ENCODE assay signal across 10 mouse cellular contexts in genomic region chr13:119378404-119379037, GRCm38 (mm10). TPM values are rescaled to one million over a fixed set of nuclear protein-coding genes. Genes with fewer than 3 reads are reported as not detected.
DNase-seq lines count a peak whose midpoint lies in the region; ATAC-seq and TF ChIP-seq lines count a peak whose summit lies in the region.
"Had no signal": no experiment of that assay in that cellular context is flagged by ENCODE, and none has a peak within 500 bp of the region (broad histone marks: within the 10 kb centered on the region; RNA-seq: fewer than 3 reads in every experiment).

No protein-coding gene starts in this region.

- no peaks in the 10 kb centered on the region for H3K4me1 ChIP-seq in kidney, postnatal 0 days (replicated peaks; ENCODE audit: insufficient read depth, low read length)
- no peaks in the 10 kb centered on the region for H3K4me1 ChIP-seq in liver, embryonic 11.5 days (replicated peaks; ENCODE audit: control insufficient read depth, insufficient read depth, low read length)
- H3K4me1 ChIP-seq: embryonic facial prominence, embryonic 13.5 days; stomach, embryonic 15.5 days had no signal

- ATAC-seq in kidney, postnatal 0 days (replicated peaks; ENCODE audit: low FRiP score, low read depth), result no peak
- ATAC-seq in liver, embryonic 11.5 days (replicated peaks; ENCODE audit: low FRiP score), result peak; percentile 48

- H3K9ac ChIP-seq in kidney, postnatal 0 days (ENCODE audit: low read depth, low read length), result no peak overlapping the region
- H3K9ac ChIP-seq in liver, embryonic 11.5 days (ENCODE audit: low read depth, low read length), result no peak overlapping the region
- H3K9ac ChIP-seq: embryonic facial prominence, embryonic 13.5 days; stomach, embryonic 15.5 days had no signal

- peaks cover 28% of the 10 kb centered on the region for H3K36me3 ChIP-seq in kidney, postnatal 0 days (ENCODE audit: insufficient read depth, low read length)
- peaks cover 8% of the 10 kb centered on the region; the same call in 1 of the 2 replicates for H3K36me3 ChIP-seq in liver, embryonic 11.5 days (ENCODE audit: control insufficient read depth, insufficient read depth, low read length)

- H3K27me3 ChIP-seq in kidney, postnatal 0 days (ENCODE audit: insufficient read depth, low read length), result no peaks in the 10 kb centered on the region
- H3K27me3 ChIP-seq in liver, embryonic 11.5 days (replicated peaks; ENCODE audit: control insufficient read depth, insufficient read depth, low read length), result no peaks in the 10 kb centered on the region
- H3K27me3 ChIP-seq: embryonic facial prominence, embryonic 13.5 days; stomach, embryonic 15.5 days had no signal

- no peaks in the 10 kb centered on the region for H3K9me3 ChIP-seq in kidney, postnatal 0 days (replicated peaks; ENCODE audit: low read length)
- H3K9me3 ChIP-seq in liver, embryonic 11.5 days (ENCODE audit: control insufficient read depth, low read length), result no peaks in the 10 kb centered on the region
- H3K9me3 ChIP-seq: embryonic facial prominence, embryonic 13.5 days; stomach, embryonic 15.5 days had no signal

- no peak overlapping the region for H3K4me2 ChIP-seq in kidney, postnatal 0 days (ENCODE audit: low read length)
- H3K4me2 ChIP-seq in liver, embryonic 11.5 days, result no peak overlapping the region
- H3K4me2 ChIP-seq: embryonic facial prominence, embryonic 13.5 days; stomach, embryonic 15.5 days had no signal

- no peak overlapping the region for H3K4me3 ChIP-seq in kidney, postnatal 0 days (replicated peaks; ENCODE audit: low read depth, low read length)
- H3K4me3 ChIP-seq in liver, embryonic 11.5 days (ENCODE audit: low read depth, low read length), result no peak overlapping the region
- H3K4me3 ChIP-seq: embryonic facial prominence, embryonic 13.5 days; stomach, embryonic 15.5 days had no signal

- peak; percentile 83 for TF ChIP-seq CTCF in kidney, postnatal 0 days (IDR thresholded peaks at IDR 0.05; ENCODE audit: low read depth)

- DNase-seq in 416B (ENCODE audit: low read depth), result peak; percentile 66
- DNase-seq in ZHBTc4 (ENCODE audit: low read depth, low spot score), result peak; percentile 69
- DNase-seq in cerebellum, postnatal 36 days, result peak; percentile 68 to 73
- peak; percentile 35 to 45 for DNase-seq in gastrocnemius, adult 8-10 months (ENCODE audit: low spot score in 2 of 2)
- DNase-seq in kidney, postnatal 0 days (ENCODE audit: low spot score), result peak; percentile 78
- peak; percentile 52 for DNase-seq in liver, embryonic 11.5 days (ENCODE audit: low spot score)
- peak; percentile 50 to 67 for DNase-seq in natural killer cell, adult 2 months (ENCODE audit: low spot score in 2 of 2)
- peak; percentile 88 for DNase-seq in testis, postnatal 10 days (ENCODE audit: low spot score)

- no peak overlapping the region for H3K27ac ChIP-seq in kidney, postnatal 0 days
- no peak overlapping the region for H3K27ac ChIP-seq in liver, embryonic 11.5 days (ENCODE audit: low read depth, low read length)
- H3K27ac ChIP-seq: embryonic facial prominence, embryonic 13.5 days; stomach, embryonic 15.5 days had no signal

- 51% methylated on average over 5 of the region's 5 CpGs for WGBS in kidney, postnatal 0 days
- WGBS in liver, embryonic 11.5 days, result 50% methylated on average over 5 of the region's 5 CpGs

RNA-seq across cellular contexts. Expression of gene Paip1, which starts 49.9 kb away (rescaled TPM):
- 100 to 1,000 TPM; 108 to 111 (median 109) TPM for total RNA-seq in gastrocnemius, adult 8-10 months (2022)
- 109 and 110 TPM in 2 replicates for polyA plus RNA-seq in kidney, postnatal 0 days (2015; fragmentation: Nextera tagmentation; extraction: Ambion mirVana)
- 43.9 and 44.1 TPM in 2 replicates for polyA plus RNA-seq in liver, embryonic 11.5 days (2014; fragmentation: Nextera tagmentation; extraction: Ambion mirVana)
